Mouse (Mus musculus) T-helper 17 cell (primary cell): ENCODE results near the gene Adgrl1.
"Not testable (repeated sequence)": the region's sequence is repeated elsewhere in the genome, so short reads cannot be mapped to it uniquely, and the experiment has no call there.

ENCODE experiments used
- in situ Hi-C, 2 experiments: fragments of 300-600 bp; cut with MboI, MseI; formaldehyde crosslinking; loops; 1 replicate in 1 of 2; 2 replicates in 1 of 2; pipeline ENCODE4 v1.15.1; 2025; ENCODE audit warnings: high pct_unique_total_duplicates in 2 of 2

Gene Adgrl1

DNA sequence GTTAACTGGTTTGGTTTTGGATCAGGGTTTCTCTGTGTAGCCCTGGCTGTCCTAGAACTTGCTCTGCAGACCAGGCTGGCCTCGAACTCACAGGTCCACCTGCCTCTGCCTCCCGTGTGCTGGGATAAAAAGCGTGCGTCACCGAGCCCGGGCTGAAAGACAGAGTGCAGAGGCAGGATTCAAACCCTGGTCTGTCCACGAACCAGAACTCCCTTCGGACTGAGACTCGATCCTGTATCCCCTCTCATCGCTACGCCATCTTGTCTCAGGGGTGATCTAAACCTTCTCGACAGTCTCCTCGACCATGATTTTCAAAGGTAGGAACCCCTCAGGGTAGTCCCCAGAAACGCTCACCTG, 54.8 kb downstream of the Adgrl1 start:
- in situ Hi-C loops: loop anchor here in 1 of 2 experiments (5.0 kb wide), 1 partner anchor 172 kb away; no protein-coding TSS in a partner anchor

DNA sequence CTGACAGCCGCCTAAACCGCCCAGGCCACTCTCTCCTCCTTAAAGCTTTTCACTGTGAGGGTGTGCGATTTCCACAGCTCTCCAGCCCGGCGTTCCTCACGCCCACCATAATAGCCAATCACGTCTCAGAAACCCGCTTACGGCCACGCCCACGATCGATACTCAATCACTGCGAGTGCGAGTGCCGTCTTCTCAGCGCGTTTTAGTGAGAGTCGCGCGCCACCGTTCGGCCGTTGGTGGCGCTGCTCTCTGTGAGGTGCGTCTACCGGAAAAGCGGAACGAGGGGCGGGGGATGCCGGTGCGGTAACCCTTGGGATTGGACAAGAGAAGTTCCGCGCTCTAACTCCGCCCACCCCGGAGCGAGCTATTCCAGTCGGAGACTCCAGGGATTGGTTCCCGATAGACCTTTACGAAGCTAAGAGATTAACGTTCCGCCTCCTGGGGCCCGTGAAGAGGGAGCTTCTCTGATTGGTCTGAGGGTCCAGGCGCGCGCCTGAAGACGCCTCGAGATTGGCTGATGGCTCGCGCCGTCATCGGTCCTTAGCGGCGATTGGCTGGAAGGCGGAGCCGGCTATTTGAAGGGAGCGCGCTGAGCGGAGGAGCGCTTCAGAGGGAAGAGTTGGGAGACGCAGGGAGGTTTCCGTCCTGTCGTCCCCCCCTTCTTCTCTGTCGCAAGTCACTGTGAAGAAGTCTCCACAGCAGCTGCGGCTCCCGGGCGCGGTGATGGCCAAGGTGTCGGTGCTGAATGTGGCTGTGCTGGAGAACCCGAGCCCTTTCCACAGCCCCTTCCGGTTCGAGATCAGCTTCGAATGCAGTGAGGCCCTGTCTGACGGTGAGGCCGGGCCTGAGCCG, 55.4 kb downstream of the Adgrl1 start, which contains the start of the genes Gm10644 and Asf1b:
Gm10644 (minus strand) TSS at position 100 of the 852 bp plus-strand sequence.
Asf1b (plus strand) TSS at position 402 of the 852 bp plus-strand sequence.
- in situ Hi-C loops: loop anchor here in 1 of 2 experiments (5.0 kb wide), 1 partner anchor 173 kb away; no protein-coding TSS in a partner anchor

DNA sequence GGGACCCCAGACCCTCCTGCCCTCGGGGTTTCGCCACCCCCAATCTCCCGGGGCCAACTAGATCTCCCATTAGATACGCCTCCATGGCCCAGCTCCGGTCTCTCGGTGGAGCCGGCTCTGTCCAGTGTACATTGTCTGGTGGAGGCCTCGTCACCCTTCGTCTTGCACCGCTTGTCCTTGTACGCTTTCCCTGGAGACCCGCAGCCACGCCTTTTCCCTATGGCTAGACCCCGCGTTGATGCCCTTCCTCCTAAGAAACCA, 56.0 kb downstream of the Adgrl1 start:
- in situ Hi-C loops: loop anchor here in 1 of 2 experiments (5.0 kb wide), 1 partner anchor 174 kb away; no protein-coding TSS in a partner anchor

DNA sequence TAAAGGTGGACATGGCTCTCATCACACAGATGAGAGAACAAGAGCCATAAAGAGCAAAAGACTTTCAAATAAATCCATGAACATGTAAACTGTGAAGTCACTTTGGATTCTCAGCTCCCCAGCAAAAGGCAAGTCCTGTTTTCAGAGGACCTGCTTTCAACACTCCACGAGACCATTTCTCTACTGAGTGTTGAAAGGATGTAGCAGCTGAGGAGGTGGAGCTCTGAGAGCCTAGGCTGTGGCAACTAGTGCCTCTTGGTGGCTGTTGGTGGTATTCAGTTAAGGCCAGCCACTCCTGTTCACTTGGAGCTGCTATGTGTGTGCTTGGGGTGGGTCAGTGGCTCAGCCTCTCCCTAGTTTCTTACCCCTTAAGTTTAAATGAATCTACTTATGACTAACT, 56.9 kb downstream of the Adgrl1 start:
- in situ Hi-C loops: loop anchor here in 1 of 2 experiments (5.0 kb wide), 1 partner anchor 174 kb away; no protein-coding TSS in a partner anchor

DNA sequence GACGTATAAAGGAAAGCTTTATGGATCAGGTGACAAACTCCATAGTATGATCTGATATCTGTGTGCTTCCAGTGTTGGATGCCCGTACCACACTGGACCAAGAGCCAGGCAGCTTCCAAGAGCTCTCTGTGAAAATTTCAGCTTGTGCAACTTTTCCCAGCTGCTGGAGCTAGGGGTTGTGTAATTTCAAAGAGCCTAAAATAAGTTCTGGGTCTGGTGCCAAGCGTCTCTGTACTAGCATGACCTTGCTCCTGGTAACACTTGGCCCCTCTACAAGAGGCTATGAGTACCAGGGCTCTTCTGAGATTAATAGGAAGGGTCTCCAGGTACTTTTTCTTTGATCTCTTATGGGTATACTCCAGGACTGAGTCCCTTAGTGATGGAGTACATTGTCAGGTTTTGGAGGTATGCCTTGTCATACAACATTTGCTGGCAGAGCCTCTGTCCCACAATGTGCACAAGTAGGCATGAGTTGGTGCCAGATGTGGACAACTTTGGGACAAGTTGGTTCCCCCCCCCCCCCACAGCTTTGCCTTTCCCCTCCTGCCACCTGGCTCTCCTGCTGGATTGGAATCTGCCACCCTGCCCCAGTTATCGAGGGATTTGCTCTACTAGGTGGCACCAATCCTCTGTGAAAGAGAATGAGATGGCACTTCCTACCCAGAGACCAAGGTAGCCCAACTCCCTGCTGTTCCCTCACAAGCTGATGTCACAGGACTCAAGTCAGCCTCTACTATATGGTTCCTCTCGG, 64.3 kb downstream of the Adgrl1 start:
- in situ Hi-C loops: no loop called here

DNA sequence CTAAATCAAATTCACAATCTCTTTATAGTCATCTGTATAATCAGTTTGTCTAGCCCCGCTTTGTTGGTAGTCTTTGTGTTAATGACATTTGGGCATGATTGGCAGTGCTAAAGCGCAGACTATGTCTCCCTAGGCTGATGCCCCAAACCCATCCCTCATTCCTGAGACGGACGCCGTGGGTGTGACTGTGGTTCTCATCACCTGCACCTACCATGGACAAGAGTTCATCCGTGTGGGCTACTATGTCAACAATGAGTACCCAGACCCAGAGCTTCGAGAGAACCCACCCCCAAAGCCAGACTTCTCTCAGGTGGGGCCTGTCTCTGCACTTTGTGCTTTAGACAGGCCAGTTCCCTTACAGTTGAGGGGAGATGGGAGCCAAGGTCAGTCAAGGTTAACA, 67.8 kb downstream of the Adgrl1 start:
- in situ Hi-C loops: no loop called here

DNA sequence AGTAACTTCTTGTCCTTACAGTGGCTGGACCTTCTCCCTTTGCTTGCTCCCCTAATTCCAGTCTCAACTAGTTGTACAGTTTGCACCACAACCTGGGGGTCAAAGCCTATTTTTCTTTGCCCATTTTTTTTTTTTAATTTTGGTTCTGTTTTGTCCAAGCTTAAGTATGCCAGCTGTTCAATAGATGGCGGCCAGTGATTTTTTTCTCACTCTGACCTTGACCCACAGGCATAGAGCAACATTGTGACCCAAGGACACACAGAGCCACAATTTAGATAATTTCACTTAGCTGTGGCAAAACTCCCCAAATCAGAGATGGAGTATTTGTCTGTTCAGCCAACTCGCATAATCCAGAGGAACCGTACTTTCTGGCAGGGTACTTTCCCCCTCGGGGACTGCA, 71.2 kb downstream of the Adgrl1 start:
- in situ Hi-C loops: no loop called here

DNA sequence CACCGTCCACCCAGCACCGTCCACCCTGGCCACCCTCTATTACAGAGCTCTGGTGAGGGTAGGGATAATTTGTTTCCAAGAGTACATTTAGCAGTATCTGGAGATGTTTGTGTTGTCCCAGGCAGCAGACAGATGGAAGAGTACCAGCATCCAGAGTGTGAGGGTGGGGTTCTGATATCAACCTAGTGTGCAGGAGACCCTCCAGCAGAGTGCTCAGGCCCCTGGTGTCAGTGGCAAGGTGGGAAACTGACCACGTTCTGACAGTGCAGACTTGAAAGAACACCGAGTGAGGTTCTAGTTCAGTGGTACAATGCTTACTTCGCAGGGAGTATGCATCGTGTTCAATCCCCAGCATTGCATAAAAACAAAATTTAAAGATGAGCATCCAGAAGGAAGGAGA, 71.8 kb downstream of the Adgrl1 start:
- in situ Hi-C loops: no loop called here

DNA sequence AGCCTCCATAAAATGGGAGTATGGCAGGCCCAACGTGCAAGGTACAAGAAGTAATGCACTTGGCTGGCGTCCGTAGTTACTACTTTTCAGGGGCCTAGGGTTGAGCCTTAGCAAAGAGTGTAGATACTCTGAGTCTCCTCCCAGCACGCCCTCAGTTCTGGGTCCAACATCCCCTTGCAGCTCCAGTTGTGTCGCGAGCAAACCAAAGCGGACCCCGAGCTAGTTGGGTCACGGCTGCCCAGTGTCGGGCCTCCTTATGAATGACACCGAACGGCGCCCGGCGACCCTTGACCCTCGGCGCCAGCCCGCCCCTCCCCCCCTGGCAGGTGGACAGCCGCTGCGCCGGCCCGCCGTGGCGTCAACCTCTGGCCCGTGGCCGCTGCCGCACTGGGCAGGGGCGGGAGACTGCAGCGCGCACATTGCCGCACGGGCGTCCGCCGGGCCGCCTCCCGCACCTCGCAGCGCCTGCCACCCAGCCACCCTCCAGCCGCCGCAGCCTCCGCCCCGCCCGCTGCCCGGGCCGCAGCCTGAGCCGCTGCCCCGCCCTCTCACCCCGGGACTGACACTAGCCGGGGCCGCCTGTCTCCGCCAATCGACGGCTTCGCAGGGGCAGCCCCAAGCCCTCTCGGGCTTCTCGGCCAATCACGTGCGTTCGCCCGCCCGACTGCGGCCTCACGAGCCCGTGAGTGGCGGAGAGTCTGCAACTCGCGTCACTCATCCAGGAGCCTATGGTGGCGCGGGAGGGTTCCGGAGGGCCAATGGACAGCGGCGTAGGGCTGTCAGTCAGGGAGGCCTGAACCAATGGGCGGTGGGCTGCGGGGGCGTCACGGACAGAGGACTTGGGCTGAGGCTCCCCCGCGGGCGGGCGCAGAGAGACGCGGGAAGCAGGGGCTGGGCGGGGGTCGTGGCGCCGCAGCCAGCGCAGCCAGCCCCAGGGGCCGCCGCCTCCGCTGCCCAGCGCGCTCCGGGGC, 72.5 kb downstream of the Adgrl1 start, which contains the start of gene Prkaca:
Prkaca (plus strand) TSS at position 844 of the 971 bp plus-strand sequence.
- in situ Hi-C loops: no loop called here

DNA sequence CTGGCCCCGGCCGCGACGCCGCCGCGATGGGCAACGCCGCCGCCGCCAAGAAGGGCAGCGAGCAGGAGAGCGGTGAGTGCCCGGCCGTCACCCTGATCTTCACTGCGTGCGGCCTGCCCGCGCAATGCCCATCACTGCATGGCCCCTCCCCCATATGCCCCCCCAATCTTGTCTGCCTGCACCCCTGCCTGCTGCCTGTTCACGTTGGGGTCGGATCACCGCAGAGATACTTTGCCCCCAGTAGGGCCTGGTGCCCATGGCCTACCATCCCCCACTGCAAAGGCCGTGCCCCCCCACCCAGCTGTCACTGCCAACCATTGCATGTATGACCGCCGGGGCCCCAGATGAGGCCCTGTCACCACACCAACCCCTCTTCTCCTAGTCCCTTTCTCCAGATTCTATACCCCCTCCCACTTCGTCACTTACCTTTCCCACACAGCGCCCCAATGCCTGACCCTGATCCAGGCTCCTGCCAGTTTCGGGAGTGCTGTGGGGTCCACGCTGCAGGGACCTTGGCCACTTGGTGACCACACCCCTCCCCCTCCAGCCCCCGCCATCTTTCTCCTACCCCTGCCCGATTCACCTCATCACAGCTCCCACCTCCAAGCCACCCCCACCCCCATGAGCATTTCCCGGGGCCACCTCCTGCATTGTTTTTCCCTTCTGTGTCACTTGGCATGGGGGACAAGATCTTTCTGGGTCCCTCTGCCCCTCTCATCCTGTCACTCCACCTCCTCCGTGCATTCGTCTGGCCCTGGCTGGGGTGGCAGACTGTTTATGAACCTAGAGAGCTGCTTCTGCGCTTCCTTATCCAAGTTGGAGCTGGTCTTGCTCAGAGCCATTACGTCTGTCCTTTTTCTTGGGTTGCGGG, 73.5 kb downstream of the Adgrl1 start:
- in situ Hi-C loops: no loop called here

DNA sequence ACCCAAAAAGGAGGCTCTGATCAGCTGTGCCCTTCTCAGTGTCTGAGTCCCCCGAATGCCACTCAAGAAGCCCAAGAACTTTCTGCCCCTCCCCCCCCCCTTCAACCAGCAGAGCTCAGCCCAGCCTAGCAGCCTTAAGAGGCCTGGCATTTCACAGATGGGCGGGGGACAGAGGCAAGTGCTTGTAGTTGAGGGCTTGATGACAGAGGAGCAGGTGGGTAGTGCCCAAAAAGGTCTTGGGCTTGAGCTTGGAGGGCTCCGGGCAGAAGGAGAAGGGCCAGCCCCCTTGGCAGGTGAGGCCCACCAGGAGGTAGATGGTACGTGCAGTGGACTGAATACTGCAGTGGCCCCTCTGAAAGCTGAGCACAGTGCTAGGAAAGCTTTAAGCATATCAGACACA, 74.6 kb downstream of the Adgrl1 start:
- in situ Hi-C loops: no loop called here

DNA sequence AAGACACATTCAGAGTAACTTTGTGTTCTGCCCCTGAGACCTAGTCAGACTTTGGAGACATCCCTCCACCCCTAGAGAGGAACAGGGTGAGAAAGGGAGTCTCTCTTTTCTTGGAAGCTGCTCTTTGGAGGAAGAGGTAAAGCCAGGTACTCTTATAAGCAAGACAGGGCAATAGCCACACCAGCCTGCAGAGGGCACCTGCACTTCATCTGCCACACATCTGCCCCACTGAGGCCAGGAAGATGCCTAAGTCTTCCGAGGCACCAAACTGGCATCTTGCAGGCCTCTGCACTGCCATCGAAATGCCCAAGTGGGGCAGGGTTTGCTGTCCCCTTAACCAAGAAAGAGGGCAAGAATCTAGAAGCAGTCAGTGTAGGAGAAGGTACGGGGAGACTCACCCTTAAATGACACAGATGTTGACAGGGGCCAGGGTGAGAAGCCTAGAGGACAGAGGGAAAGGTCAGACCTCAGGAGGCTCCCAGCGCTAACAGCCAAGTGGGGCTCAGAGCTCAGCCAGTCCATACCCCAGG, 76.3 kb downstream of the Adgrl1 start:
- in situ Hi-C loops: no loop called here

DNA sequence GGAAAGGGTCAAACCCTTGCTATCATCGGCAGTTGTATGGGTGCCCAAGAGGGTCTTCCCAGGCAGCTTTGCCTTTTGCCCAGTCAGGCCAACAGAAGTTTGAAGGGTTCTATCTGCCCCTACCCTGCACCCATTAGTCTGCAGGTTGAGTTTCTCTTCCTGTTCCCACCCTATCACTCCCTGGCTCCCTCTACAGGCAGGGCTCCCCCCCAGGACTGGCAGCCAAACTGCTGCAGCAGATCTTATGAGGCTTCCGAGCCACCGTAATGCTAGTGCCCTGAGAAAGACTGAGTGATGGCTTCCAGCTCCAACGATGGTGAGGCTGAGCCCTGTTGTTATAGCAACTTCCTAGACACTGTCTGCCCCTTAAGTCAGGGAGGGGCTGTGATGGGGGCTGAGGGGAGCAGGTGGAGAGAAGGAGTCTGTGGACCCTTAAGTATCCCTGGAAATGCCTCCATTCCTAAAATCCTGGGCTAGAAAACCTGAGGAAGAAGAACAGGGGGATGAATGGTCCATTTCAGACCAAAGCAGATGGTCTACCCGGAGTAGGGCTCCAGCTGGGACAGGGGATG, 77.0 kb downstream of the Adgrl1 start:
- in situ Hi-C loops: no loop called here

DNA sequence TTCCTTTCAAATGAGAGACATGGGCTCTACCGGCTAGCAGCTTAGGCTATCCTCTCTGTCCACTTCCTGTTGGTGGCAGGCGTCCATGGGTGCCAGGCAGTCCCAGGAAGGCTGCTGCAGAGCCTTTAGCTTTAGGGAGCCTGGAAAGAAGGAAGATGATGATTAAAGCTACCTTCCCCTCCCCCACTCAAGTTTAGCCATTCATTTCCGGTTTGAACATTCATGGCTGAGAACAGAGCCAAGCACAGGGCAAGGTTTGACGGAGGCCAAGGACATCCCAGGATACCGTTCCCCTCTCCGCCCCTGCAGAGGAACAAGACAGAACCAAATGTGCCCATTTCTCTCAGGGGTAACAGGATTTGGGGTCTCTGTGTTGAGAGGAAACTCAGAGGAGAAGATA, 77.7 kb downstream of the Adgrl1 start:
- in situ Hi-C loops: no loop called here

DNA sequence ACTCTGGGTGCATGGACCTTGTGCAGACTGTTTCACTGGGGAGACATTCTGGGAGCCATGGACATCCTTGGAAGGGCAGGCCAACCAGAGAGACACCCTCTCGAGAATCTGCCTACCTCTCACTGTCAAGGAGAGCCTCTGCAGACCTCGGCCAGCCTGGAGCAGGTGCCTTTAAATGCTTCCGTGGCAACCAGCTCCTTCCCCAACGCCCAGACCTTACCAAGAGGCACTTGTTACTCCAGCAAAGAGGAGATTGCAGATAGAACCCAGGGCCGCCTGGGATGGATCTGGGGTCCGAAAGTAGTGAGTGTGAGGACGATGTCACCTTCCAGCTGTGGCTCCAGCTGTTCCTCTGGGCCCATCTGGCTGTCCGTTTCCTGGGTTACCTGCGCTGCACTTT, 78.3 kb downstream of the Adgrl1 start:
- in situ Hi-C loops: no loop called here

DNA sequence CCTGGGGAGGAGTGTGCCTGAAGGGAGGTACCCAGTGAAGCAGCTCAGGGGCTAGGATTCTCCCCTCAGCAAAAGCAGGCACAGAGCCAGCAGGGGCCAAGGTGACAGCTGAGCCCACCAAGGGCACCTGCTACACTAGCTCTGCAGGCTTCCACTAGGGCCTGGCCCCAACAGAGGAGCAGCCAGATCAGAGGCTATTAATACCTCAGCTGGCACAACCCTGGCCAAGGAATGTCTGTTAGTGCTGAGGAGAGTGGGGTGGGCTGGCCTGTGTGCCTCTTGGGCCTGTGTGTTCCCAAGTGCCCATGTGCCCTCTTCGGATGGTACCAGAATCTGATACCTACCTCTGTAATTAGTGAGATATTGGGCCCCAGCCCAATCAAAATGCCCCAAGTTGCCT, 80.3 kb downstream of the Adgrl1 start:
- in situ Hi-C loops: no loop called here

DNA sequence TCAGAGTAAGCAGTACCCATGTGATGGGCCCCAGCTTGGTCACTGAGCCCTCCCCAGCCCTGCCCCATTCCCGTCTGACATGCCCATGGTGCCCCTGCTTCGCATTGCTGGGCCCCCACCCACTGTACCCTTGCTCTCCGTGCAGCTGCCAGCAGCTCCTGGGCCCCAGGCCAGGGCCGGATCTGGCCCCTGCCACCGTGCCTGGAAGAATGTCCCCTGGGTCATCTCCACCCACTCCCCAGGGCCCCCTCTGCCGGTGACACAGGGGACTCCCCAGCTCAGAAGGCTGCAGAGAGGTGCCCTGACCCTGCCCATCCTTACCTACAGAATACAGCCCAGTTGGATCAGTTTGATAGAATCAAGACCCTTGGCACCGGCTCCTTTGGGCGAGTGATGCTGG, 80.9 kb downstream of the Adgrl1 start:
- in situ Hi-C loops: no loop called here

DNA sequence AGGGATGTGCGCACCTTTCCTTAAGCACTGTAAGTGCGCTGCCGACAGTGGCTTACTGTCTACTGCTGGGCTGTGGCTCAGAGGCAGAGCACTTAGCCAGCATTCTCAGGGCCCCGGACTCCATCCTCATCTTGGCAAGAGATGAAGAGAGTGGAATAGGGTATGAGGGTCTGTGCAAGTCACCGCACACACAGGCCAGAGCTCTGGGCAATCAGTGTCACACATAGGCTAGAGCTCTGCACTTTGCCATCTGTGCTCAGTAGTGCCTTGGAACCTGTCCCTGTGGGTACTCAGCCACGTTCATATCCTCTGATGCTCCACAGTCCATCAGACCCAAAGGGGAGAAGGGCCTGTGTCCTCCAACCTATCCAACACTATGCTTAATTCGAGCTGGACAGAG, 81.6 kb downstream of the Adgrl1 start:
- in situ Hi-C loops: no loop called here

DNA sequence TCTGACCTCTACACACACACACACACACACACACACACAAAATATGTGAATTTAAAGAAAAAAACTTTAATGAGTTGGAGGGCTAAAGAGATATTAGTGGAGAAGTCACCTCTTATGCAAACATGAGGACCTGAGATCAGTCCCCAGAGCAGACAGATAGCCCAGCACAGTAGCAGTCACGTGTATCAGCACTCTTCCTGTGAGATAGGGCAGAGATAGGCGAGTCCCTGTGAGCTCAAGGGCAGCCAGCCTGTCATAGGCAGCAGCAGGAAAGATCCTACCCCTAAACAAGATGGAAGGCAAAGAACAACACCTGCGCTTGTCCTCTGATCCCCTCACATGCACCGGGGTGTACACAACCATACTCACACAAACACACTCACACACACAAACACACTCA, 82.5 kb downstream of the Adgrl1 start:
- in situ Hi-C loops: no loop called here

DNA sequence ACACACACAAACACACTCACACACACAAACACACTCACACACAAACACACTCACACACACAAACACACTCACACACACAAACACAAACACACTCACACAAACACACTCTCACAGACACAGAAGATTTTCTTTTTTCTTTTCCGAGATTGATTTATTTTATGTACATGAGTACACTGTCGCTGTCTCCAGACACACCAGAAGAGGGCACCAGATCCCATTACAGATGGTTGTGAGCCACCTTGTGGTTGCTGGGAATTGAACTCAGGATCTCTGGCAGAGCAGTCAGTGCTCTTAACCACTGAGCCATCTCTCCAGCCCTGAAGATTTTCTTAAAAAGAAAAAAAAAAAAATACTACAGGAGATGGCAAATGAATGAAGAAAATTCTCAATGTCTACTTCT, 83.3 kb downstream of the Adgrl1 start:
- in situ Hi-C loops: not testable (repeated sequence)
